Mouse (Mus musculus): ENCODE results near the gene Phf7.

Phf7 gene

GRCm38 (mm10) chr14:31251084-31251604, at the start of gene Phf7, which contains the start of gene Bap1:
TSS of gene Phf7 (minus strand) at chr14:31251317.
TSS of gene Bap1 (plus strand) at chr14:31251450.
- DNase-seq, result peak; percentile 97

- no peak for DNase-seq
Measured at GRCm38 (mm10) chr14:31285728-31286127, 34.6 kb upstream of the Phf7 start.

GRCm38 (mm10) chr14:31272164-31272563, 21.0 kb upstream of the Phf7 start:
- peak; percentile 81 for DNase-seq

DNA sequence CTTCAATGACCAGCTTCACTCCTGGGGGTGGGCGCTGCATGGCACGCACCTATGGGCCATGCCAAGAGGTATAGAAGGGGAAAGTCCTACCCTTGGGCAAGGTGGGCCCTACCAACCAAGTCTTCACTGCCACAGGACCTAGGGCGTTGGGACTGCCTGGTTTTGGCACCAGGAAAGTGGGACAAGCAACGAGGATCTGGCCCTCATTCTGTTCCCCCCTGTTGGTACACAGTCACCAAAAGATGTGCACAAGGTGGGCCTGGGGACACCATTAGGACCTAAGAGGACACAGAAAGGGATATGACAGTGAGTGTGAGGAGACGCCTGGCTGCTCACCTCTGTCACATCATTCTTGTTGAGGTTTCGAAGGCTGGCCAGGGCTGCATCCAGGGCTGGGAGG, 20.0 kb upstream of the Phf7 start:
- DNase-seq, result no peak

GRCm38 (mm10) chr14:31269456-31270100, 18.5 kb upstream of the Phf7 start:
- peak; percentile 87 for DNase-seq

GRCm38 (mm10) chr14:31268301-31269001, 17.3 kb upstream of the Phf7 start:
- peak; percentile 48 for DNase-seq

DNA sequence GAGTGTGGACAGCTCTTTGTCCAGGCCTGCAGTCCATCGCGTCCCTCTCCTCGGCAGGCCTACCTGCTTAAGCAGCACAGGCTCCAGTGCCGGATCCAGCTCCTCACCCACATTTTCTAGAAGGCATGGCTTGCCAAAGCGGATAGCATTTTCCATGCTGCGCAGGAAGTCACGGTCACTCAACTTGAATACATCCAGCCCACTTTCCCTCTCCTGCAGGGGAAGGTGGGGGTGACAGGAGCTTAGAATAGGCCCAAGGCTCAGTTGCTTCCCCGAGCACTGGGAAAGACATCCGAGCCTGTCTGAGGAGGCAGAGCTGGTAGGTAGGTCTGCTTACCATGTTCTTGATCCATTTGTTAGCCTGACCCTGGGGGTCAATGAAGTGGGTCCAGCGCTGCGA, 16.5 kb upstream of the Phf7 start:
- DNase-seq, result no peak

DNA sequence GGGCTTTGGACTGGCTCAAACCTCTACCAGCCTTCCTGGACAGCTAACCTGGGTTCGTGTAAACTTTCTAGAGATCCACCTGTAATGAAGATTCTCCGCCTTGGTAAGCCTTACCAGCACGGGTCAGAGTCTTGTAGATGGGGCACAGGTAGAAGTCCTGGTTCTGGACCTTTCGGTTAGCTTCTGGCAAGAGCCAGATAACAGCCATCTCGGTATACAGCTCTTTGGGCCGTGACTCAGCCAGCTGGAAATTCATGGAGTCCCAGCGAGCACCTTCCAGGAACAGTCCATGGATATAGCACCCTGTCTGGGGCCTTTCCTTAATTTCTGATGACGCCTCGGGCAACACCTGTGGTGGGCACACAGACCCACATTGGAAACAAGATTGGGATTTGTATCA, 9.8 kb upstream of the Phf7 start:
- DNase-seq, result no peak

- DNase-seq, result no peak
Measured at GRCm38 (mm10) chr14:31260374-31260773, 9.3 kb upstream of the Phf7 start.

GRCm38 (mm10) chr14:31258476-31259050, 7.4 kb upstream of the Phf7 start:
- DNase-seq, result no peak

- no peak for DNase-seq
Measured at GRCm38 (mm10) chr14:31252091-31252490, 974 bp upstream of the Phf7 start.

DNA sequence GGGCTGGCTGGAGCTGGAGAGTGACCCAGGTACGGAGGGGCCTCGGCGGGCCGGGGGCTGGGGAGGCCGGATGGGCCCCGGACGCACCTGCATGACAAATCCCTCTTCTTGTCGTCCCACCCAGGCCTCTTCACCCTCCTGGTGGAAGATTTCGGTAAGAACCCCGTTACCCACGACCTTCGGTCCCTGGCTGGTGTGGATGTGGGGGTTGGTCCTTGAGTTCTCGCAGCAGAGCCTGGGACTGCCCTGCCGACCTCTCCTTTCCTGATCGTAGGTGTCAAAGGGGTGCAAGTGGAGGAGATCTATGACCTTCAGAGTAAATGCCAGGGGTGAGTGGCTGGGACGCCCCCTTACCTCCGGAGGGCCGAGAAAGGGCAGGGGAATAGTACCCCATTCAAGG, 509 bp upstream of the Phf7 start:
- DNase-seq, result no peak

DNA sequence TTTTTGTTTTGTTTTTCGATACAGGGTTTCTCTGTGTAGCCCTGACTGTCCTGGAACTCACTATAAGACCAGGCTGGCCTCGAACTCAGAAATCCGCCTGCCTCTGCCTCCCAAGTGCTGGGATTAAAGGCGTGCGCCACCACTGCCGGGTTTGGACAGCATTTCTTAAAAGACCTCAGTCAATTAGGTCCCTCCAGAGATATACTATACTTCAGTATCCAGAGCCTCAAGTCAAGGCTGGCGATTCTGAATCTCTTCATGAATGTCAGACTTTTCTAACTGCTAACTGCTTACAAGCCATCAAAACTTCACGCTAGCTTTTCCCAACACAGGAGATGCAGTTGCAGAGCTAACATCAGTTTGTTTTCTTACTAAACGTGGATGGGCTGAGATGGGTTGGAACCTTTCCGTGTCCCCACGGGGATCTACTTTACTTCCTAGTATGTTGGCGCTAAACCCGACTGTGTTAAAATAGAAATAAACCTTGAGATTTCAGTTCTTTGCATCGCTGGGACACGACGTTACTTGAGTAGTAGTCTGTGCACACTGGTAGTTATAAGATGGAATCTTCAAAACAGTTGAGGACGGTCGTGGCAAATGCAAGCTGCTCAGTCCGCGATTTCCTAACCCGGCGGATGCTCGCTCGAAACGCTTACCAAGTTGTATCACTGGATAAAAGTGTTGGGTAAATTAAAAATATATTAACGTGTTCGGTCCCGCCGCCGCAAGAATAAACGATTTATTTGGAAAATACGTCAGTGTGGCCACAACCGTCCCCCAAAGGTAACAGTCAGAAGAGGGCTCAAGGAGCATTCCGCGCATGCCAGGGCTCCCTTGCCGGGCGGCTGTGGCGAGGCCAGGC, 664 bp downstream of the Phf7 start:
- DNase-seq, result no peak

GRCm38 (mm10) chr14:31248396-31248795, 2.7 kb downstream of the Phf7 start:
- no peak for DNase-seq

- DNase-seq, result no peak
Measured at GRCm38 (mm10) chr14:31245946-31246345, 5.2 kb downstream of the Phf7 start.

DNA sequence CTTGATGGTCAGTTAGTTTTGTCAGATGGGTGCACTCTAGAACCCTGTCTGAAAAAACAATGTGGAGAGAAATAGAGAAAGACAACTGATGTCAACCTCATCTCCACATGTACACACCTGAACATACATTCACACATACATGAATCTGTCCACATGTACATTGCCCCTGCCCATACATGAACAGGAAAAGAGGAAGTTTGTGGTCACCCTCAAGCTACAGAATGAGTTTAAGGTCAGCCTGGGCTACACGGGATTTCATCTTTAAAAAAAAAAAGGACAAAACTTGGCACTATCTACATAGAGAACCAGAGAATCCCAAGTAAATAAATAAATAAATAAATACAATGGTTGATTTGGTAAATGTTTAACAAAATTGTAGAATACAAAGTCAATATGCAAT, 6.3 kb downstream of the Phf7 start:
- no peak for DNase-seq

DNA sequence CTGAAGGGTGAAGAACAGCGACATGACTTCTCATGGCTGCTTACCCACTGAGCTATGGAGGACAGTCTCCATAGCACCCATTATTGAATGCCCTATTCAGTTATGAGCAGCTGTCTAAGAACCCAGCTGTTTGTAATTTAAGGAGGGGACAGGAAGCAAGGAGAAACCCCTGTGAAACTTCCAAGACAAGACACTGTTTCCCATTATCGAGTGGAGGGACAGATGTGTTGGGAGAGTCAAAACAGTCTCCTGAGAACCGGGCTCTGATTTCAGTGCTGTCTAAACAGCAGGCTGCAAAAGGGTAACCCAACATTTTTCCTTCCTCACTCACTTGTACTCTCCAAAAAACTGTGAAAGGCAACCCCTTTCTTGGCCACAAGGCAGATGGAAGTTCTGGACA, 10.6 kb downstream of the Phf7 start:
- no peak for DNase-seq

DNA sequence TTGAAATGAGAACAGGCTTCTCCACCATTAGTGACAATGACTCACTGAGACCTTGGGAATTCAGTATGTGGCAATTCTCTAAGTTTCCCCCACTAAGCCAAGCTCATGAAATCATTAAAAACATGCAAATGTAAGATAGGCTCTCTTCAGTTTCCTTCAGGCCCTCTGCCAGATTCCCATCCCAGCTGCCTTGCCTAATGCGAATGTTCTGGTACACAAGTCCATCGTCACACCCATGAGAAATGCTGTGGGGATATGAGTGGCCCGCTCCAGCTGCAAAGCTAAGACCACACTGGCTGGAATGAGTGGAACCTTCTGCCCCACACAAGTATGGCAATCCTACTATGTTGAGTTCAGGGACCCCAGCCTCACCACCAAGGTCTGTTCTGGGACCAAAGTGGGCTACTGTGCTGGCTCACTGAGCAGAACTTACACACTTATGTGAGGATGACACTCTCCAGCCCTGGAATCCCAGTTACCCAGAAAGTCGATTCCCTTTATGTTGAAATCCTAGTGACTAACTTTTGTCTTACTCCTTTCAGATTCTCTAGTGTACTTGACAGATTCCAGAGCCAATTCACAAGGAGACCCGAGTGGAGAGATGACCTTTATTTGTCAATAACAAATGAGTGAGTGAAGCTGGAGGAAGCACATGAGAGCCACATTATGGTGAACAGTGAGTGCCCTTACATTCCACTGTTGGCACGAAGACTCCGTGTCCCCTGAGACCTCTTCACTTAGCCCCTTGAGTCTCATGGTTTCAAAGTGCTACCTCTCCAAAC, 13.8 kb downstream of the Phf7 start:
- no peak for DNase-seq

- DNase-seq, result peak; percentile 91
Measured at GRCm38 (mm10) chr14:31233996-31234591, 17.0 kb downstream of the Phf7 start.

DNA sequence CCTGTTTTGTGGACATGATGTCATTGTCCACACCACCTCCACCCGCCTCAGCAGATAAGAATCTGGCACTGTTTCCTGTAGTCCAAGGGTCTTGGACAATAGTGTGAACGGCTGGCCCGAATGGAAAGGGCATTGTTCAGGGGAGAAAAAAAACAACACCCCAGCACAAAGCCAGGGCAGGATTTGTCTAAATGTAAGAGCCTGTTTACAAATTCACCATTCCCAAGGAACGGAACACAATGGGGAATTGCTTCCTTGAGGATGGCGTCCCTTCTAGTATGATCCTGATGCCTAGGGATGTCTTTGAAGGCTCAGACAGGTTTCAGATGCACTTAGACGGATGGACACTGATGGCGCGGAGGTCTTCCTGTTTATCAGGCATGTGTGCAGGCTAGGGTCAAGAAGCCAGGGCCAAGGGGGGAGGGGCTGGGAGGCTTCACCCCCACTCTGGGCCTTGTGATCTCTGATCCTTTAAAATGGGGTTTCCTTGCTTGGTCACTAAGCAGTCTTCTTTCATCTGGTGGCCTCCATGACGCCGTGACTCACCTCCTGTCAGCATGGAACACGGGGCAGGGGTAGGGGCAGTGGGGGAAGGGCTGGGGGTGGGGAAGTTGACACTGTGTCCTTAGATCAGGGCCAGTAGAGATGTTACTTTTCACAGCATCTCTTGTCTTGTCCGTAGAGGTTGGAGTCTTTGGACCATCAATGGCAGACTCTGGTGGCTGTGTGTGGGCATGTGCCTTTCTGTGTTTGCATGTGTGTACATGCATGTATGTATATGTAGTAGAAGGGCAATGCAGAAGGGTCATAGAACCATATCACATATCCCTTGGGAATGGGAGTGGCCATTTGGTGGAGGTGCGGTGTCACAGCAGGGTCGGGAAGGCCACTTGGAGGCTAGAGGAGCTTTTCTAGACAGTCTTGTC, 17.8 kb downstream of the Phf7 start:
- no peak for DNase-seq

All from retina, postnatal 1 day (tissue).